Mouse (Mus musculus): Measurements from ENCODE around the gene Sema6d.

The Sema6d gene

GRCm38 (mm10) chr2:124576053-124576452 is 486.3 kb downstream of the Sema6d start:
- DNase-seq, result no peak

DNA sequence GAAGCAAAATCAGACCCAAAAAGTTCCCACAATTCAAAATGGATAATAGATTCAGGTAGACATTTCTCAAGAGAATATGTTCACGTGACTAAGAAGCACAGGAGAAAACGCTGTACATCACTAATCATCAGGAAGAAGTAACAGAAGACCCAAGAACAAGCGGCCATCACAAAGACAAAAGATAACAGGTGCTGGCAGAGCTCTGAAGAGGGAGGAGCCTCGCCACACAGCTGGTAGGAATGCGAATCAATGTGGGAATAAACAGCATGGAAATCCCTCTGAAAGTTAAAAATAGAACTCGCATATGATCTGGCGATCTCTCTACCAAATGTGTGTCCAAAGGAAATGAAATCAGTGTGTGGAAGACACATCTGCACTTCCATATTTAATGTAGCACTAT is 493.8 kb downstream of the Sema6d start:
- DNase-seq, result no peak

DNA sequence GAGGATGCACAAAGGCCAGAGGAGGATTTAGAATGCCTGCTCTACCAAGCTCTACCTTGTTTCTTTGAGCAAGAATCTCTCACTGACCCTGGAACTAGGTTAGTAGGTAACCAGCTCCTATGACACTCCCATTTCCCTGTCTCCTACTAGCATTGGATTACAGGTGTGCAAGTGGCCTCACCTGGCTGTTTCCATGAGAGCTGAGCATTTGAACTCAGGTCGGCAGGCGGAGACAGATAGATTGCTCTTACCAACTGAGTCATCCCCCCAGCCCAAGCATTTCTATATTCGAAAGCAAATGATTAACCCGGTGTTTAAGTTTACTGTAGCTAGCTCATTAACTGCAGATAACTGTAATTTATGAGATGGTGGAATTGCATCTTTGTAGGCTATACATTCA is 503.0 kb downstream of the Sema6d start:
- DNase-seq, result no peak

- DNase-seq, result no peak
These were observed 509.2 kb downstream of the Sema6d start for GRCm38 (mm10) chr2:124599014-124599413.

DNA sequence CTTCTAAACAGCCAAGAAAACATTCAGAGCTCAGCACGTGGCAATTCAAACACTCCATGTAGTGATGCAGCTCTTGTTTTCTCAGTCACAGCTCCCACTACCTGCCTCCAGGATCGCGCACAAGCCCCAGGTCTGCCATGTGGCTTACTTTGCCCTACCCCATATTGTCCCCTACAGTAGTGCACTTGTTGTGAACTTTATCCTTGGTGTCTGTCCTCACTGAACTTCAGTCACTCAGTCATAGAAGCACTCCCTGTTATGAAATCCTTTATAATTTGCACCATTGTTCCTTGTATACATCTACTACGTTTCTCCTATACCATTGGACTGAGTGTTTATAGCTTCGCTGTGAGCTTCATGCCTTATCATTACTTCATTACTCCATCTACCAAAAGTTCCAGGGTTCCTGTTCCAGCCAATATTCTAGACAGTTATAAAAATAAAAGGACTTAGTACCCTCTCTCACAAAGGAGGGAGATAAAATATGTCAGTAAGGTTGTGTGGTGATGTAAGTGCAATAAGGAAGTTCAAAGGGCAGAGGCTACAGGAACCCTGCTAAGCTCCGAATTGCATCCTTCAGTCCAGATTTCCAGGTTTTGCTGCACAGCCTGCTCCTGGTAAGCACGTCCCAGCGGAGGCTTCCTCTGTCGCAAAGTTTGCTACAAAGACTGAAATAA is 512.1 kb downstream of the Sema6d start:
- DNase-seq, result no peak

- DNase-seq, result no peak
These were observed 512.7 kb downstream of the Sema6d start for GRCm38 (mm10) chr2:124602379-124602913.

DNA sequence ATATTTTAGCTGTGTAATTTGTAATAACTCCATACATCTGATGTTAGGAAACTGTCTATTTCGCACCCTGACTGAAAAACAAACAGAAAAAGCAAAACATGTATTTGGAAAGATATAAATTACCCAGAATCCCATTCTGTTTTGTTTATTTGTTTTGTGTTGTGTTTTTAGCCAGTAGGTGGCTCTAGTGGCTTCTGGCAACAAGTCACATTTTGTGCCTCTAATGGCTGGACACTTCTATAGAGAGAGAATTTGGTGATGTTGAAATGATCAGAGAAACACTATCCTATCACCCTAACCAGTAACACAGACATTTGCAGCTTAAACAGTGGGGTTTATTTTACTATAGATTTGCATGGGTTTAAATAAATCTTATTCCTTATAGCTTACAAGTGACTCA is 515.6 kb downstream of the Sema6d start:
- no peak for DNase-seq

GRCm38 (mm10) chr2:124607986-124608385 is 518.2 kb downstream of the Sema6d start:
- no peak for DNase-seq

- no peak for DNase-seq
These were observed 518.8 kb downstream of the Sema6d start for GRCm38 (mm10) chr2:124608546-124608945.

GRCm38 (mm10) chr2:124609014-124609413 is 519.2 kb downstream of the Sema6d start:
- DNase-seq, result no peak

GRCm38 (mm10) chr2:124609711-124610585 is 520.2 kb downstream of the Sema6d start:
- peak; percentile 60 for DNase-seq

DNA sequence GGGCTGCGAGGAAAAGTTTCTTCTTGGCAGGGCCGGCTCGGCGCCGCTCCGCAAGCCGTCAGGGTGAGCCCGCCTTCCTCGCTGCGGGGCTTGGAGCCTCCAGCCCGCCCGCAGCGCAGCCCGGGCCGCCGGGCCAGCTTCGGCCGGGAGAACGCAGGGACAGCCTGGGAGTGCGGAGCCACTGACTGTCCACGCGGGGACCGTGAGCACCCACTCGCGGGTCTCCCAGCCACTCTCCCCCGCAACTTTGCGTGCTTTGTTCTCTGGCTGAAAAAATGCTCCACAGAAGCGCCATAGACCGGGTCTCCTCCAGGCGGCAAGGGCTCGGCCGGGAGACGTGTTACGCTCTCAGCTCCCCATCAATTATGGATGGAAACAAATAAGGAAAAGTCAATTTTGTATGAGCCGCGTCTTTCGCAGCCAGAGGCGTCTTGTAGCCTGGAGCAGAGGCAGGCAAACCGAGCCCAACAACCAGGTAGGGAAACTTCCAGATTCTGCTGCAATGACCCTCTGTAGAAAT is 520.9 kb downstream of the Sema6d start:
- DNase-seq, result peak; percentile 12

GRCm38 (mm10) chr2:124611226-124611625 is 521.5 kb downstream of the Sema6d start:
- DNase-seq, result no peak

DNA sequence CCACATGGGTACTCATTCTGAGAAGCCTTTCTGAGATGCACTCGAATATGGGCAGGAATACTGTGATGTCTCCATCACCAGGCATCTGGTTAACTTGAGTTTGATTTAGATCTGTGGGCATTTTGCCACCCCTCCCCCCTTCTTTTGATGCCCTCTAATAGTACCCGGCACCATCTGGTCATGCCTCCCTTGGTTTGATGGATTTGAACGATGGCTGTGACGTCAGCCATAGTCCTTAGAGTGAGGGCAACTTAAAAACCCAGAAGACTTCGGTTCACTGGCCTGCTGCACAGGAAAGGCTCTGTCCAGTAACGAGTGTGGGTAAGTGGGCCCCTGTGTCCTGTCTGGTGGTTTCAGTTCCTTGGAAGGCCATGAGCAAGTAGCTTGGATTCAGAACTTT is 522.5 kb downstream of the Sema6d start:
- no peak for DNase-seq

- no peak for DNase-seq
These were observed 523.1 kb downstream of the Sema6d start for GRCm38 (mm10) chr2:124612727-124613510.

- no peak for DNase-seq
These were observed 524.0 kb downstream of the Sema6d start for GRCm38 (mm10) chr2:124613671-124614210.

DNA sequence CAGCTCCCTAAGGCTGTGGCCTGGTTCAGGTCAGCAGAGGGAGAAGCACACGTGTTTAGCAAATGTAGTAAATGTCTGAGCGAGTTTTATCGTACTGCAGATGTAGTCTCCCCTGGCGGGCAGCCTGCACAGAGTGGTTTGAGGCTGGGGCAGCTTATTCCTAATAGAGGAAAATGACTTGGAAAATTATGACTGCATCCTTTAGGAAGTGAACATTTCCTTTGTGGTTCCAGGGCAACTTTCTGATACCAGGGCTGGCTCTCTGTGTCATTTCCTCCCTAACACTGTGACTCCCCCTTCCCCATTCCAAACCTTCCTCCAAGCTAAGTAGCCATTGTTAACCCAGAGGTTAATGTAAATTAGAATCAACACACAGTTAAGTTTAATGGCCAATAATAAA is 527.0 kb downstream of the Sema6d start:
- no peak for DNase-seq

GRCm38 (mm10) chr2:124617440-124617839 is 527.7 kb downstream of the Sema6d start:
- no peak for DNase-seq

DNA sequence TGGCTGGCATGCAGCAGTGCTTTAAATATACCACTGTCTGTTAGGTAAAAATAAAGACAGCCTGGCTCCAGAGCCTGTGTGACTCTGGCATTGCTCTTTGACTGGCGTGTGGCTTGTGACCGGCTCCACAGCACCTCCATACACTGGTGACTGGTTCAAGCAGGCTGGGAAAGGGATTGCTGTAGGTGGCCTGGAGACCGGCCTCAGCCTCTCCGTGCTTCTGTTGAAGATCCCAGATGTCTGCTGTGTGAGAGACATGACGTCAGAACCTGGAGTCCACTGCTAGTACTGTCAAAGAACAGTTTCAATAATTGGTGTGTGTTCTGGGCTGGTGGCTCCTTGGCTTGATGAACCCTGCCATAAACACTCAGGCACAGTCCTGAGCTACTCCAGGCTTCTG is 528.3 kb downstream of the Sema6d start:
- no peak for DNase-seq

GRCm38 (mm10) chr2:124618526-124619219 is 528.9 kb downstream of the Sema6d start:
- no peak for DNase-seq

- DNase-seq, result no peak
These were observed 530.7 kb downstream of the Sema6d start for GRCm38 (mm10) chr2:124620470-124620869.

Measured in right cerebral cortex, postnatal 4 days (tissue).